In the genomic region with DNA sequence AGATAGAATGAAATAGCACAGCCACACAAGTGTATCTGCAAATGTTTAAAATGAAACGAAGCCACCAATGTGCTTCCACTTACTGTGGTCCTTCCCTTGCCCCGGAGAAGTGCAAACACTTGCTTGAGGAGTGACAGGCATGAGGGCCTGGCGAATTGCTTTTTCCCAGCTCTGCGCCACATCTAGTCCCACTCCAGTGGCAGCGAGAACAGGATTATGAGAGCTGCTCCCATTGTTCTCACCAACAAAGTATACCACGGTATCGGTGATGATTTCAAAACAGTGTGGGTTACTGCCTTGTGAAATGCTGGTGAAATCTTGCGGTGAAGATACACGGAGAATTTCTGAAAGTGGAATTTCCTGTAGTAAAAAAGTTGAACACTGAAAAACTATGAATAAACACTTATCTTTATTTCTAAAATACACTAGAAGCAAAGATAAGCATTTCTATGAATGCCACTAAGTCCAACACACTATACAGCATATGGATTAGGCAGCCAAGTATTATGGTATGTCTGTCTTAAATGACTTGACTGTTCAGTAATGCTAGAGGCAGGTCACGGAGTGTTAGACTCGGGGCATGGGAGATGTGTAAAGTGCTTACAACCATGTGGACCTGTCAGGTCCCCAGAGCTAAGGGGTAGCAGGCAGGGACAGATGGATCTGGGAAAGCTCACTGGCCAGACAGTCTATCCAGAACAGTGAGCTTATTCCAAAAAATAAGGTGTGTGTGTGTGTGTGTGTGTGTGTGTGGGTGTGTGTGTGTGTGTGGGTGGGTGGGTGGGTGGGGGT, we compare ENCODE assay signal across 31 mouse cellular contexts. TPM values are rescaled to one million over a fixed set of nuclear protein-coding genes. Genes with fewer than 3 reads are reported as not detected.
DNase-seq lines count a peak whose midpoint lies in the region; ATAC-seq and TF ChIP-seq lines count a peak whose summit lies in the region.
"Had no signal": no experiment of that assay in that cellular context is flagged by ENCODE, and none has a peak within 500 bp of the region (broad histone marks: within the 10 kb centered on the region; RNA-seq: fewer than 3 reads in every experiment).

No protein-coding gene starts in this region.

- no peak for TF ChIP-seq CTCF in lung, embryonic 14.5 days (IDR thresholded peaks at IDR 0.05; ENCODE audit: low read depth)

- no peak overlapping the region for H3K27ac ChIP-seq in liver, embryonic 16.5 days (ENCODE audit: low read length)
- no peak overlapping the region for H3K27ac ChIP-seq in liver, embryonic 11.5 days (ENCODE audit: low read depth, low read length)
- no peak overlapping the region for H3K27ac ChIP-seq in lung, embryonic 14.5 days (ENCODE audit: low read depth)
- H3K27ac ChIP-seq: forebrain, embryonic 13.5 days; gastrocnemius, adult 2 months; heart, embryonic 13.5 days; hindbrain, embryonic 12.5 days; kidney, postnatal 0 days; limb, embryonic 10.5 days; midbrain, embryonic 15.5 days; neural tube, embryonic 13.5 days; stomach, embryonic 15.5 days had no signal

- WGBS in liver, embryonic 16.5 days (ENCODE audit: insufficient replicate concordance), result 76% methylated on average over 11 of the region's 11 CpGs
- 89% methylated on average over 11 of the region's 11 CpGs for WGBS in liver, embryonic 11.5 days
- WGBS in lung, embryonic 14.5 days, result 71% methylated on average over 11 of the region's 11 CpGs

- no peak overlapping the region for H3K4me3 ChIP-seq in liver, embryonic 16.5 days (ENCODE audit: low read depth, low read length)
- H3K4me3 ChIP-seq in liver, embryonic 11.5 days (ENCODE audit: low read depth, low read length), result no peak overlapping the region
- H3K4me3 ChIP-seq in lung, embryonic 14.5 days (ENCODE audit: low read depth, low read length), result no peak overlapping the region
- H3K4me3 ChIP-seq: forebrain, embryonic 13.5 days; gastrocnemius, adult 2 months; heart, embryonic 13.5 days; hindbrain, embryonic 12.5 days; limb, embryonic 10.5 days; midbrain, embryonic 15.5 days; myocyte; neural tube, embryonic 13.5 days; stomach, embryonic 15.5 days had no signal

- H3K9me3 ChIP-seq in liver, embryonic 16.5 days (replicated peaks; ENCODE audit: control insufficient read depth, low read length), result no peaks in the 10 kb centered on the region
- H3K9me3 ChIP-seq in liver, embryonic 11.5 days (ENCODE audit: control insufficient read depth, low read length), result no peaks in the 10 kb centered on the region
- H3K9me3 ChIP-seq in lung, embryonic 14.5 days (ENCODE audit: low read depth, low read length), result no peaks in the 10 kb centered on the region
- H3K9me3 ChIP-seq: forebrain, embryonic 13.5 days; heart, embryonic 13.5 days; hindbrain, embryonic 12.5 days; limb, embryonic 10.5 days; midbrain, embryonic 15.5 days; neural tube, embryonic 13.5 days; stomach, embryonic 15.5 days had no signal

- H3K4me2 ChIP-seq in liver, embryonic 16.5 days (ENCODE audit: low read depth, low read length), result 0 out of 2 replicates have a peak overlapping the region, but pooled peaks have one; percentile 20
- H3K4me2 ChIP-seq in liver, embryonic 11.5 days, result no peak overlapping the region
- H3K4me2 ChIP-seq in lung, embryonic 14.5 days, result no peak overlapping the region
- H3K4me2 ChIP-seq: forebrain, embryonic 13.5 days; heart, embryonic 13.5 days; hindbrain, embryonic 12.5 days; midbrain, embryonic 15.5 days; neural tube, embryonic 13.5 days; stomach, embryonic 15.5 days had no signal

- no peak overlapping the region for H3K9ac ChIP-seq in liver, embryonic 16.5 days (ENCODE audit: low read depth, low read length)
- H3K9ac ChIP-seq in liver, embryonic 11.5 days (ENCODE audit: low read depth, low read length), result no peak overlapping the region
- no peak overlapping the region for H3K9ac ChIP-seq in lung, embryonic 14.5 days
- H3K9ac ChIP-seq: forebrain, embryonic 13.5 days; heart, embryonic 13.5 days; hindbrain, embryonic 12.5 days; midbrain, embryonic 15.5 days; neural tube, embryonic 13.5 days; stomach, embryonic 15.5 days had no signal

- ATAC-seq in liver, embryonic 16.5 days (ENCODE audit: low read depth), result no peak
- ATAC-seq in liver, embryonic 11.5 days (replicated peaks; ENCODE audit: low FRiP score), result no peak
- peak; percentile 35; the same call in 1 of the 2 replicates for ATAC-seq in lung, embryonic 14.5 days (ENCODE audit: insufficient read depth)
- ATAC-seq in neutrophil, adult 5-6 weeks (ENCODE audit: extremely low read depth, insufficient number of reproducible peaks, low FRiP score, poor library complexity, severe bottlenecking), result peak; percentile 33
- ATAC-seq: forebrain, embryonic 13.5 days; midbrain, embryonic 15.5 days; Patski had no signal

- no peaks in the 10 kb centered on the region for H3K27me3 ChIP-seq in liver, embryonic 16.5 days (ENCODE audit: control insufficient read depth, insufficient read depth, low read depth, low read length)
- H3K27me3 ChIP-seq in liver, embryonic 11.5 days (replicated peaks; ENCODE audit: control insufficient read depth, insufficient read depth, low read length), result no peaks in the 10 kb centered on the region
- no peaks in the 10 kb centered on the region for H3K27me3 ChIP-seq in lung, embryonic 14.5 days (ENCODE audit: insufficient read depth, low read length)
- H3K27me3 ChIP-seq: forebrain, embryonic 13.5 days; heart, embryonic 13.5 days; hindbrain, embryonic 12.5 days; midbrain, embryonic 15.5 days; neural tube, embryonic 13.5 days; Patski; stomach, embryonic 15.5 days had no signal

- no peaks in the 10 kb centered on the region for H3K4me1 ChIP-seq in liver, embryonic 16.5 days (ENCODE audit: control insufficient read depth, low read depth, low read length)
- H3K4me1 ChIP-seq in liver, embryonic 11.5 days (replicated peaks; ENCODE audit: control insufficient read depth, insufficient read depth, low read length), result no peaks in the 10 kb centered on the region
- no peaks in the 10 kb centered on the region for H3K4me1 ChIP-seq in lung, embryonic 14.5 days (ENCODE audit: insufficient read depth)
- H3K4me1 ChIP-seq: forebrain, embryonic 13.5 days; heart, embryonic 13.5 days; hindbrain, embryonic 12.5 days; limb, embryonic 10.5 days; midbrain, embryonic 15.5 days; neural tube, embryonic 13.5 days; stomach, embryonic 15.5 days had no signal

- peaks cover 4% of the 10 kb centered on the region for H3K36me3 ChIP-seq in liver, embryonic 16.5 days (ENCODE audit: control insufficient read depth, insufficient read depth)
- H3K36me3 ChIP-seq in liver, embryonic 11.5 days (ENCODE audit: control insufficient read depth, insufficient read depth, low read length), result peaks cover 8% of the 10 kb centered on the region; the same call in 1 of the 2 replicates
- peaks cover 59% of the 10 kb centered on the region for H3K36me3 ChIP-seq in lung, embryonic 14.5 days (ENCODE audit: insufficient read depth)
- H3K36me3 ChIP-seq: midbrain, embryonic 15.5 days had no signal

- no peak for DNase-seq in liver, embryonic 11.5 days (ENCODE audit: low spot score)
- peak; percentile 19 for DNase-seq in lung, embryonic 14.5 days
- DNase-seq in lung, postnatal 25 days (ENCODE audit: low spot score), result peak; percentile 56
- no peak for DNase-seq in ovary, adult 18-20 months (ENCODE audit: low spot score)
- no peak for DNase-seq in kidney, postnatal 36 days
- no peak for DNase-seq in heart, adult 8-10 months (ENCODE audit: low spot score)
- DNase-seq: adrenal gland, adult 2 months; cerebellum, adult 8-10 months; gastrocnemius, adult 2 months; kidney, adult 18-20 months; right cerebral cortex, adult 18-20 months; right cerebral cortex, postnatal 4 days; thymus, postnatal 36 days had no signal

RNA-seq across cellular contexts. Expression of gene Ndufaf7, which starts 29.4 kb away (rescaled TPM):
- polyA plus RNA-seq in liver, embryonic 16.5 days (2015; fragmentation: Nextera tagmentation; extraction: Ambion mirVana), result 22.7 and 23.6 TPM in 2 replicates
- 58.0 and 67.3 TPM in 2 replicates for polyA plus RNA-seq in liver, embryonic 11.5 days (2014; fragmentation: Nextera tagmentation; extraction: Ambion mirVana)
- polyA plus RNA-seq in lung, embryonic 14.5 days (2014; fragmentation: Nextera tagmentation; extraction: Ambion mirVana), result 57.6 and 59.3 TPM in 2 replicates
- 30.1 and 30.5 TPM in 2 replicates for total RNA-seq in neutrophil, adult 5-6 weeks (2017)
- total RNA-seq in heart, adult 8-10 months (2022), result 10 to 100 TPM; 44.3 to 57.3 (median 50.7) TPM

RNA-seq across cellular contexts. Expression of gene Cebpz, which starts 29.4 kb away (rescaled TPM):
- 22.5 and 22.9 TPM in 2 replicates for polyA plus RNA-seq in liver, embryonic 16.5 days (2015; fragmentation: Nextera tagmentation; extraction: Ambion mirVana)
- 73.8 and 74.0 TPM in 2 replicates for polyA plus RNA-seq in liver, embryonic 11.5 days (2014; fragmentation: Nextera tagmentation; extraction: Ambion mirVana)
- polyA plus RNA-seq in lung, embryonic 14.5 days (2014; fragmentation: Nextera tagmentation; extraction: Ambion mirVana), result 56.6 and 61.2 TPM in 2 replicates
- 116 and 117 TPM in 2 replicates for total RNA-seq in neutrophil, adult 5-6 weeks (2017)
- 10 to 100 TPM; 18.3 to 21.0 (median 19.3) TPM for total RNA-seq in heart, adult 8-10 months (2022)

RNA-seq across cellular contexts. Expression of gene Cebpzos, which starts 50.0 kb away (rescaled TPM):
- 43.0 and 45.0 TPM in 2 replicates for polyA plus RNA-seq in liver, embryonic 16.5 days (2015; fragmentation: Nextera tagmentation; extraction: Ambion mirVana)
- 80.6 and 95.3 TPM in 2 replicates for polyA plus RNA-seq in liver, embryonic 11.5 days (2014; fragmentation: Nextera tagmentation; extraction: Ambion mirVana)
- polyA plus RNA-seq in lung, embryonic 14.5 days (2014; fragmentation: Nextera tagmentation; extraction: Ambion mirVana), result 77.4 and 85.6 TPM in 2 replicates
- total RNA-seq in neutrophil, adult 5-6 weeks (2017), result 35.7 and 39.7 TPM in 2 replicates
- 10 to 100 TPM; 64.4 to 75.7 (median 70.8) TPM for total RNA-seq in heart, adult 8-10 months (2022)

RNA-seq across cellular contexts. Expression of gene Prkd3, which starts 54.3 kb away (rescaled TPM):
- 9.5 and 10.6 TPM in 2 replicates for polyA plus RNA-seq in liver, embryonic 16.5 days (2015; fragmentation: Nextera tagmentation; extraction: Ambion mirVana)
- polyA plus RNA-seq in liver, embryonic 11.5 days (2014; fragmentation: Nextera tagmentation; extraction: Ambion mirVana), result 21.8 and 24.8 TPM in 2 replicates
- 52.4 and 52.6 TPM in 2 replicates for polyA plus RNA-seq in lung, embryonic 14.5 days (2014; fragmentation: Nextera tagmentation; extraction: Ambion mirVana)
- total RNA-seq in neutrophil, adult 5-6 weeks (2017), result 46.9 and 51.2 TPM in 2 replicates
- 10 to 100 TPM; 14.2 to 15.5 (median 14.9) TPM for total RNA-seq in heart, adult 8-10 months (2022)

RNA-seq across cellular contexts. Expression of gene Sult6b1, which starts 59.5 kb away (rescaled TPM):
- 0.05 TPM in 1 of 2 replicates, not detected in the other for polyA plus RNA-seq in liver, embryonic 16.5 days (2015; fragmentation: Nextera tagmentation; extraction: Ambion mirVana)
- 0.14 TPM in 1 of 2 replicates, not detected in the other for polyA plus RNA-seq in liver, embryonic 11.5 days (2014; fragmentation: Nextera tagmentation; extraction: Ambion mirVana)
- 0.16 and 0.17 TPM in 2 replicates for polyA plus RNA-seq in lung, embryonic 14.5 days (2014; fragmentation: Nextera tagmentation; extraction: Ambion mirVana)
- total RNA-seq in neutrophil, adult 5-6 weeks (2017), result not detected in 2 replicates
- total RNA-seq in heart, adult 8-10 months (2022), result not detected
- total RNA-seq: gastrocnemius, adult 2 months; heart, postnatal 25 days; layer of hippocampus, adult 18-20 months; layer of hippocampus, postnatal 14 days; liver, adult 2 months; megakaryocyte-erythroid progenitor cell, adult 5-6 weeks had no signal
- polyA plus RNA-seq: adrenal gland, adult 2 months; gonadal fat pad, adult 2 months; liver, adult 2 months; neural tube, embryonic 13.5 days had no signal

Comparison
In these comparisons a context has a peak if more than half of its experiments do, and no peak if none do; other contexts are left out.
1. ATAC-seq: peak in lung, embryonic 14.5 days (single experiment) and neutrophil, adult 5-6 weeks (single experiment); none in liver, embryonic 16.5 days (single experiment) and liver, embryonic 11.5 days (single experiment).
2. DNase-seq: peak in lung, embryonic 14.5 days (single experiment) and lung, postnatal 25 days (single experiment); none in liver, embryonic 11.5 days (single experiment), ovary, adult 18-20 months (single experiment), kidney, postnatal 36 days (0 of 2) and heart, adult 8-10 months (single experiment).